Mouse (Mus musculus) CH12.LX (cell line): ENCODE measurements around the gene Phrf1. TPM values are rescaled to one million over a fixed set of nuclear protein-coding genes. Genes with fewer than 3 reads are reported as not detected.

Experiments
- DNase-seq: peaks from one replicate; pipeline ENCODE4 v3.0.0-alpha.2; 2013; ENCODE audit errors: extremely low read depth
- H3K27ac ChIP-seq: 2 replicates; pipeline ENCODE4 v1.5.1; 2012; ENCODE audit warnings: low read depth, mild to moderate bottlenecking, control low read depth, moderate library complexity; ENCODE audit not compliant: insufficient read depth
- H3K27me3 ChIP-seq: replicated peaks from 2 replicates; pipeline ENCODE3; 2012; ENCODE audit warnings: inconsistent platforms
- H3K36me3 ChIP-seq, 2 experiments: replicated peaks in 1 of 2; 2 replicates each; pipeline versions ENCODE3 to v1.6.1; 2012; ENCODE audit warnings: inconsistent platforms in 1 of 2, low read length in 1 of 2, mild to moderate bottlenecking in 1 of 2, mixed read lengths in 1 of 2, moderate library complexity in 1 of 2; ENCODE audit not compliant: control insufficient read depth in 1 of 2, insufficient read depth in 1 of 2
- H3K4me1 ChIP-seq, 2 experiments: 2 replicates each; pipeline ENCODE4 v1.6.1; 2012; ENCODE audit warnings: inconsistent platforms in 1 of 2, moderate library complexity in 1 of 2; ENCODE audit not compliant: insufficient read depth in 2 of 2, control insufficient read depth in 1 of 2
- H3K4me2 ChIP-seq: 2 replicates; pipeline ENCODE4 v1.6.1; 2012; ENCODE audit warnings: low read depth, mild to moderate bottlenecking, control low read depth; ENCODE audit not compliant: poor library complexity, insufficient read depth, severe bottlenecking
- H3K4me3 ChIP-seq, 3 experiments: fragments of 150-350 bp in 1 of 3; sonication (generic) in 1 of 3; replicated peaks in 1 of 3; 2 replicates each; pipeline versions ENCODE3 to v1.5.1; 2011 to 2012; ENCODE audit warnings: low read depth in 2 of 3, low read length in 2 of 3, mild to moderate bottlenecking in 2 of 3, moderate library complexity in 2 of 3, control low read depth in 1 of 3, improper control_type of control experiment in 1 of 3, inconsistent platforms in 1 of 3, mixed read lengths in 1 of 3; ENCODE audit not compliant: poor library complexity in 1 of 3
- H3K79me2 ChIP-seq: replicated peaks from 2 replicates; pipeline ENCODE4 v1.6.1; 2012; ENCODE audit warnings: mild to moderate bottlenecking, moderate library complexity; ENCODE audit not compliant: control insufficient read depth, poor library complexity, insufficient read depth, severe bottlenecking; ENCODE audit errors: extremely low read depth
- H3K9ac ChIP-seq: 2 replicates; pipeline ENCODE4 v1.6.1; 2012; ENCODE audit warnings: low read depth, mild to moderate bottlenecking, control low read depth, moderate library complexity; ENCODE audit not compliant: insufficient read depth
- H3K9me3 ChIP-seq: replicated peaks from 2 replicates; pipeline ENCODE3; 2012; ENCODE audit warnings: low read length, inconsistent platforms, mixed read lengths
- CHD2 ChIP-seq: IDR thresholded peaks from 2 replicates; pipeline ENCODE4 v1.6.1; 2011; ENCODE audit warnings: low read length, improper control_type of control experiment
- CTCF ChIP-seq, 2 experiments: IDR thresholded peaks in 1 of 2; conservative IDR thresholded peaks in 1 of 2; 2 replicates each; pipeline ENCODE4 v1.5.1; 2011 to 2012; ENCODE audit warnings: low read depth in 2 of 2, low read length in 2 of 2, improper control_type of control experiment in 1 of 2, inconsistent platforms in 1 of 2, mild to moderate bottlenecking in 1 of 2, moderate library complexity in 1 of 2
- E2F4 ChIP-seq: IDR thresholded peaks from 2 replicates; pipeline ENCODE4 v1.6.1; 2011; ENCODE audit warnings: low read depth, low read length, improper control_type of control experiment; ENCODE audit not compliant: insufficient replicate concordance
- IRF4 ChIP-seq: IDR thresholded peaks from 2 replicates; pipeline ENCODE4 v1.6.1; 2014; ENCODE audit warnings: low read depth, mild to moderate bottlenecking, inconsistent platforms, low read length, improper control_type of control experiment
- JUND ChIP-seq: conservative IDR thresholded peaks from 2 replicates; pipeline ENCODE4 v1.6.1; 2011; ENCODE audit warnings: low read depth, low read length, improper control_type of control experiment
- MAZ ChIP-seq: IDR thresholded peaks from 2 replicates; pipeline ENCODE4 v1.6.1; 2012; ENCODE audit warnings: low read depth, mild to moderate bottlenecking, inconsistent platforms, low read length, improper control_type of control experiment, moderate library complexity
- MEF2A ChIP-seq: IDR thresholded peaks from 2 replicates; pipeline ENCODE4 v1.6.1; 2014; ENCODE audit warnings: low read depth, mild to moderate bottlenecking, inconsistent platforms, low read length, improper control_type of control experiment, borderline replicate concordance
- MXI1 ChIP-seq: IDR thresholded peaks from 2 replicates; pipeline ENCODE4 v1.6.1; 2011; ENCODE audit warnings: mild to moderate bottlenecking, low read depth, low read length, improper control_type of control experiment
- MYC ChIP-seq: IDR thresholded peaks from 2 replicates; pipeline ENCODE4 v1.6.1; 2011; ENCODE audit warnings: low read depth, mild to moderate bottlenecking, improper control_type of control experiment, low read length
- PAX5 ChIP-seq: IDR thresholded peaks from 2 replicates; pipeline ENCODE4 v1.6.1; 2012; ENCODE audit warnings: low read length, inconsistent platforms, mixed read lengths
- POLR2A ChIP-seq: IDR thresholded peaks from 2 replicates; pipeline ENCODE4 v1.6.1; 2011; ENCODE audit warnings: low read depth, mild to moderate bottlenecking, improper control_type of control experiment, low read length
- RAD21 ChIP-seq: IDR thresholded peaks from 2 replicates; pipeline ENCODE4 v1.6.1; 2011; ENCODE audit warnings: low read depth, mild to moderate bottlenecking, low read length, improper control_type of control experiment, moderate library complexity
- RCOR1 ChIP-seq: conservative IDR thresholded peaks from 2 replicates; pipeline ENCODE4 v1.6.1; 2012; ENCODE audit warnings: low read depth, mild to moderate bottlenecking, inconsistent platforms, low read length, improper control_type of control experiment
- SIN3A ChIP-seq: IDR thresholded peaks from 2 replicates; pipeline ENCODE4 v1.6.1; 2012; ENCODE audit warnings: low read length, improper control_type of control experiment, inconsistent platforms
- SMC3 ChIP-seq: IDR thresholded peaks from 2 replicates; pipeline ENCODE4 v1.6.1; 2011; ENCODE audit warnings: low read depth, low read length, improper control_type of control experiment
- USF2 ChIP-seq: conservative IDR thresholded peaks from 2 replicates; pipeline ENCODE4 v1.6.1; 2011; ENCODE audit warnings: low read depth, low read length, improper control_type of control experiment
- dilution Hi-C: fragments of 300-500 bp; cut with MboI; formaldehyde crosslinking; loops from 2 replicates; pipeline ENCODE4 v1.14.3; 2020; ENCODE audit warnings: low sequenced_read_pairs; ENCODE audit not compliant: extremely low pct_unique_long_range_greater_than_20kb, extremely low pct_ligation_motif_present
- in situ Hi-C: fragments of 300-500 bp; cut with MboI; formaldehyde crosslinking; loops from 3 replicates; pipeline ENCODE4 v1.14.3; 2019; ENCODE audit warnings: low sequenced_read_pairs, low pct_ligation_motif_present, low pct_unique_long_range_greater_than_20kb, mixed read lengths
- polyA plus RNA-seq: library from polyadenylated mRNA; unstranded; fragments of >175 nt; gene quantifications from 2 replicates; pipeline ENCODE4 v1.2.1, GENCODE M21; 2012; ENCODE audit warnings: low read depth; ENCODE audit not compliant: insufficient read length
- total RNA-seq, 2 experiments: library from RNA; depleted of rRNA; stranded (reverse); fragments of 300-350 nt in 1 of 2; fragments of >200 nt in 1 of 2; gene quantifications; 2 replicates each; pipeline ENCODE4 v1.2.3; 2012 to 2014

The Phrf1 gene
- total and polyA plus RNA-seq, 3 experiments, result 22.4 to 59.2 (median 52.5) TPM

- peak overlapping the region; percentile 80 for H3K27ac ChIP-seq
- TF ChIP-seq E2F4 (no peak), MAZ (0 out of 2 replicates have a peak, but pooled peaks have one; percentile 28), JUND (no peak), POLR2A (peak; percentile 12; the same call in 1 of the 2 replicates), SMC3 (peak; percentile 77), IRF4 (peak; percentile 77), SIN3A (0 out of 2 replicates have a peak, but pooled peaks have one; percentile 56), MEF2A (0 out of 2 replicates have a peak, but pooled peaks have one; percentile 12), MYC (no peak), CTCF (conservative IDR thresholded peaks at IDR 0.05 in 1 of 2, IDR thresholded peaks at IDR 0.05 in 1 of 2; ENCODE audit: low read depth in 2 of 2, low read length in 2 of 2) (peak; percentile 13 to 79; a peak in 2 of 4 replicates), USF2 (no peak), RCOR1 (0 out of 2 replicates have a peak, but pooled peaks have one; percentile 47), CHD2 (peak; percentile 3; the same call in 1 of the 2 replicates), MXI1 (0 out of 2 replicates have a peak, but pooled peaks have one; percentile 32), RAD21 (peak; percentile 71)
- no peaks in the 10 kb centered on the region for H3K27me3 ChIP-seq
- H3K9me3 ChIP-seq, result no peaks in the 10 kb centered on the region
- 0 out of 2 replicates have a peak overlapping the region, but pooled peaks have one; percentile 29 for H3K9ac ChIP-seq
- in situ Hi-C loops (loop anchor here (10.0 kb wide), 1 partner anchor 100 kb away; no protein-coding TSS in a partner anchor), dilution Hi-C loops (no loop called here)
- H3K4me1 ChIP-seq, result peaks cover 14 to 27% of the 10 kb centered on the region in 2 experiments
- H3K4me2 ChIP-seq, result peak overlapping the region; percentile 58
- H3K4me3 ChIP-seq, result peak overlapping the region in 1 of 3 experiments; percentile 83
- peak; percentile 72 for DNase-seq
- no peaks in the 10 kb centered on the region for H3K79me2 ChIP-seq
- peaks cover 46 to 59% of the 10 kb centered on the region in 2 experiments for H3K36me3 ChIP-seq
Observed at GRCm38 (mm10) chr7:141264761-141265410, 36.3 kb downstream of the Phrf1 start.

- peak; percentile 20; the same call in 1 of the 2 replicates for TF ChIP-seq CHD2
- 0 out of 2 replicates have a peak, but pooled peaks have one; percentile 6 for TF ChIP-seq MAZ
- TF ChIP-seq MEF2A, result 0 out of 2 replicates have a peak, but pooled peaks have one; percentile 1
- TF ChIP-seq MXI1, result 0 out of 2 replicates have a peak, but pooled peaks have one; percentile 31
- TF ChIP-seq PAX5, result no peak
- Histone ChIP-seq H3K9me3 (no peaks in the 10 kb centered on the region), H3K36me3 (peaks cover 42 to 56% of the 10 kb centered on the region in 2 experiments), H3K4me2 (peak overlapping the region; percentile 58), H3K9ac (0 out of 2 replicates have a peak overlapping the region, but pooled peaks have one; percentile 12), H3K27ac (peak overlapping the region; percentile 80), H3K4me1 (peaks cover 14 to 27% of the 10 kb centered on the region in 2 experiments), H3K79me2 (no peaks in the 10 kb centered on the region), H3K27me3 (no peaks in the 10 kb centered on the region), H3K4me3 (peak overlapping the region; percentile 63 to 83 (median 68))
- in situ Hi-C loops, result loop anchor here (10.0 kb wide), 1 partner anchor 99 kb away; no protein-coding TSS in a partner anchor
- DNase-seq, result no peak
- dilution Hi-C loops, result no loop called here
Observed at GRCm38 (mm10) chr7:141265411-141265738, 36.8 kb downstream of the Phrf1 start.
